Mouse (Mus musculus) spleen, adult 2 months (tissue): ENCODE measurements around the gene Gsc2.
A peak's percentile ranks its signal among the peaks of the same experiment; 100 is the strongest.

Source experiments
- CTCF ChIP-seq: fragments of 200-500 bp; IDR thresholded peaks from 2 replicates; pipeline ENCODE4 v1.5.1; 2011; ENCODE audit warnings: mild to moderate bottlenecking, inconsistent platforms; ENCODE audit not compliant: insufficient read depth, insufficient read length, insufficient replicate concordance; ENCODE audit errors: extremely low read depth
- POLR2A ChIP-seq: fragments of 200-500 bp; IDR thresholded peaks from 2 replicates; pipeline ENCODE4 v1.6.1; 2011; ENCODE audit warnings: low read depth, low read length, inconsistent platforms

DNA sequence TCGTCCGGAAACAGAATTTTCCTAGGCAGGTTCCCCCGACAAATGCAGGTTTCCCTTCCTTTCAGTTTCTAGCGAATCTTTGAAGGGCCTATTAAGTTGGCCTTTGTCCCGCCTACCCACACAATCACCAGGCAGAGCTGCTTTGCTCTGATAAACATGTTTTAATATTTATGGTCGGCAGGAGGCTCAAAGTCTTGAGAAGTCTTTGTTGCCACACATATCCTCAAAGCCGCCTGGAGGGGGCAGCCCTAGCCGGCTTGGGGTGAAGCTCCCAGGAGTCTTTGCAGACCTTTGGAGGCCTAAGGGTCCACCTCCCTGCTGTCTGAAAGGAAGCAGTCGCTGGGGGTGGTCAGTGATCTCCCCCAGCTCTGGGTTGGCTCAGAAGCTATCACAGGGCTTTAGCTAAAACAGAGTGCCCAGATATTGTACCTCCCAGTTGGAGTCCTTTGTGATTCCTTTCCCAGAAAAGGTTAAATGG, 13.8 kb upstream of the Gsc2 start:
- no peak for TF ChIP-seq POLR2A
- TF ChIP-seq CTCF = peak; percentile 51; the same call in 1 of the 2 replicates
